8 mouse cellular contexts compared by ENCODE assay signal in the genomic region with DNA sequence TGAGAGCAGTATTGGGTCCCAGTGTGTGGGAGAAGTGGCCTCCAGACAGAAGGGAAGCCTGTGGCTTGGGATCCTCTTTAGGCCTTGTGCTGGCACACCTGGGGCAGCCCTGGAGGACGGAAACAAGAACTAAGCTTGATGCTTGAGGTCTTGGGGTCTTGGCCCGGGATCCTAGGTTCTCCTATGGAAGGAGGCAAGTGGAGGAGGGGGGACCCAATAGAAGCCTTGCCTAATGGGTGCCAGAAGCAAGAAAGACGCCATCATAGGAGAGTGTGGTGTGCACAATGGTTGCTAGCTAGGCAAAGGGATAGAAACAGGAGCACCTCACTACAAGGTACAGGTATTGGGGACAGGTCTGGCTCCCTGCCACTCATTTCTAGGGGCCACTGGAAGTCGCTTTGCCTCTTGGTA. TPM values are rescaled to one million over a fixed set of nuclear protein-coding genes. Genes with fewer than 3 reads are reported as not detected.
DNase-seq lines count a peak whose midpoint lies in the region; ATAC-seq and TF ChIP-seq lines count a peak whose summit lies in the region.

No protein-coding gene starts in this region.

- H3K4me3 ChIP-seq in liver, embryonic 12.5 days: no peak overlapping the region
- no peak overlapping the region for H3K4me3 ChIP-seq in liver, postnatal 0 days (ENCODE audit: low read depth, low read length)
- no peak overlapping the region for H3K4me3 ChIP-seq in heart, embryonic 15.5 days
- no peak overlapping the region for H3K4me3 ChIP-seq in midbrain, embryonic 16.5 days (ENCODE audit: low read depth, low read length)

- no peak for ATAC-seq in liver, embryonic 12.5 days
- ATAC-seq in liver, postnatal 0 days: no peak
- ATAC-seq in heart, embryonic 15.5 days (replicated peaks; ENCODE audit: insufficient number of reproducible peaks, insufficient read depth, low FRiP score, low read depth): no peak
- no peak for ATAC-seq in midbrain, embryonic 16.5 days

- 0 out of 2 replicates have a peak overlapping the region, but pooled peaks have one; percentile 6 for H3K4me2 ChIP-seq in liver, embryonic 12.5 days
- no peak overlapping the region for H3K4me2 ChIP-seq in liver, postnatal 0 days (ENCODE audit: low read depth, low read length)
- H3K4me2 ChIP-seq in heart, embryonic 15.5 days: peak overlapping the region; percentile 94
- H3K4me2 ChIP-seq in midbrain, embryonic 16.5 days (ENCODE audit: low read length): peak overlapping the region; percentile 64; the same call in 1 of the 2 replicates

- no peak overlapping the region for H3K27ac ChIP-seq in liver, embryonic 12.5 days
- H3K27ac ChIP-seq in liver, postnatal 0 days (ENCODE audit: low read depth): no peak overlapping the region
- peak overlapping the region; percentile 94 for H3K27ac ChIP-seq in heart, embryonic 15.5 days
- H3K27ac ChIP-seq in midbrain, embryonic 16.5 days (ENCODE audit: low read length): peak overlapping the region; percentile 93

- H3K9me3 ChIP-seq in liver, embryonic 12.5 days (replicated peaks): 0 out of 2 replicates have a peak, but pooled peaks cover 5% of the 10 kb centered on the region
- peaks cover 7% of the 10 kb centered on the region; the same call in 1 of the 2 replicates for H3K9me3 ChIP-seq in liver, postnatal 0 days (ENCODE audit: low read length)
- no peaks in the 10 kb centered on the region for H3K9me3 ChIP-seq in heart, embryonic 15.5 days (replicated peaks)
- H3K9me3 ChIP-seq in midbrain, embryonic 16.5 days (replicated peaks; ENCODE audit: control insufficient read depth, low read length, poor library complexity, severe bottlenecking): no peaks in the 10 kb centered on the region

- H3K27me3 ChIP-seq in liver, embryonic 12.5 days (replicated peaks): peaks cover 63% of the 10 kb centered on the region
- H3K27me3 ChIP-seq in liver, postnatal 0 days (ENCODE audit: insufficient read depth, low read length): peaks cover 25% of the 10 kb centered on the region
- no peaks in the 10 kb centered on the region for H3K27me3 ChIP-seq in heart, embryonic 15.5 days
- no peaks in the 10 kb centered on the region for H3K27me3 ChIP-seq in midbrain, embryonic 16.5 days (ENCODE audit: control insufficient read depth, insufficient read depth, low read depth, low read length)

- H3K36me3 ChIP-seq in liver, embryonic 12.5 days: peaks cover 11% of the 10 kb centered on the region
- H3K36me3 ChIP-seq in liver, postnatal 0 days (replicated peaks; ENCODE audit: insufficient read depth, low read length): no peaks in the 10 kb centered on the region
- peaks cover 6% of the 10 kb centered on the region for H3K36me3 ChIP-seq in heart, embryonic 15.5 days
- H3K36me3 ChIP-seq in midbrain, embryonic 16.5 days (ENCODE audit: control insufficient read depth, insufficient read depth, low read length): no peaks in the 10 kb centered on the region

- H3K4me1 ChIP-seq in liver, embryonic 12.5 days: peaks cover 58% of the 10 kb centered on the region
- H3K4me1 ChIP-seq in liver, postnatal 0 days (ENCODE audit: insufficient read depth): peaks cover 23% of the 10 kb centered on the region
- H3K4me1 ChIP-seq in heart, embryonic 15.5 days (replicated peaks): peaks cover 65% of the 10 kb centered on the region
- peaks cover 45% of the 10 kb centered on the region for H3K4me1 ChIP-seq in midbrain, embryonic 16.5 days (ENCODE audit: control insufficient read depth, insufficient read depth, low read length)

- DNase-seq in liver, postnatal 0 days: no peak
- peak; percentile 57 to 61 for DNase-seq in cerebellum, postnatal 14 days
- no peak for DNase-seq in ovary, adult 18-20 months (ENCODE audit: low spot score)
- DNase-seq in layer of hippocampus, adult 9-10 months (ENCODE audit: low spot score): no peak
- DNase-seq in layer of hippocampus, adult 9-11 months: no peak

- no peak for TF ChIP-seq CTCF in liver, postnatal 0 days (IDR thresholded peaks at IDR 0.05; ENCODE audit: low read depth)

- no peak for TF ChIP-seq EP300 in liver, postnatal 0 days (IDR thresholded peaks at IDR 0.05; ENCODE audit: low read depth)

- H3K9ac ChIP-seq in liver, embryonic 12.5 days: no peak overlapping the region
- H3K9ac ChIP-seq in liver, postnatal 0 days (replicated peaks): no peak overlapping the region
- peak overlapping the region; percentile 89; the same call in 1 of the 2 replicates for H3K9ac ChIP-seq in heart, embryonic 15.5 days
- H3K9ac ChIP-seq in midbrain, embryonic 16.5 days (ENCODE audit: low read depth, low read length): no peak overlapping the region; the same call in 1 of the 2 replicates

- 46% methylated on average over 4 of the region's 4 CpGs for WGBS in liver, embryonic 12.5 days (ENCODE audit: insufficient replicate concordance)
- 46% methylated on average over 4 of the region's 4 CpGs for WGBS in liver, postnatal 0 days (ENCODE audit: insufficient replicate concordance)
- 53% methylated on average over 4 of the region's 4 CpGs for WGBS in heart, embryonic 15.5 days
- 25% methylated on average over 4 of the region's 4 CpGs for WGBS in midbrain, embryonic 16.5 days

RNA-seq across cellular contexts. Expression of a gene that starts 0.7 kb away (rescaled TPM):
- 4.0 and 5.1 TPM in 2 replicates for polyA plus RNA-seq in liver, embryonic 12.5 days (2016; fragmentation: Nextera tagmentation; extraction: Ambion mirVana)
- polyA plus RNA-seq in liver, postnatal 0 days (2015; fragmentation: Nextera tagmentation; extraction: Ambion mirVana): 0.62 and 0.67 TPM in 2 replicates
- polyA plus RNA-seq in heart, embryonic 15.5 days (2015; fragmentation: Nextera tagmentation; extraction: Ambion mirVana): 13.1 and 16.9 TPM in 2 replicates
- polyA plus RNA-seq in midbrain, embryonic 16.5 days (2015; fragmentation: Nextera tagmentation; extraction: Ambion mirVana): 17.9 and 20.1 TPM in 2 replicates

RNA-seq across cellular contexts. Expression of a gene that starts 25.4 kb away (rescaled TPM):
- polyA plus RNA-seq in liver, embryonic 12.5 days (2016; fragmentation: Nextera tagmentation; extraction: Ambion mirVana): 42.0 and 44.8 TPM in 2 replicates
- polyA plus RNA-seq in liver, postnatal 0 days (2015; fragmentation: Nextera tagmentation; extraction: Ambion mirVana): 14.7 and 16.5 TPM in 2 replicates
- polyA plus RNA-seq in heart, embryonic 15.5 days (2015; fragmentation: Nextera tagmentation; extraction: Ambion mirVana): 48.2 and 56.2 TPM in 2 replicates
- polyA plus RNA-seq in midbrain, embryonic 16.5 days (2015; fragmentation: Nextera tagmentation; extraction: Ambion mirVana): 68.1 and 69.6 TPM in 2 replicates

RNA-seq across cellular contexts. Expression of a gene that starts 49.0 kb away (rescaled TPM):
- 915 and 936 TPM in 2 replicates for polyA plus RNA-seq in liver, embryonic 12.5 days (2016; fragmentation: Nextera tagmentation; extraction: Ambion mirVana)
- polyA plus RNA-seq in liver, postnatal 0 days (2015; fragmentation: Nextera tagmentation; extraction: Ambion mirVana): 1,162 and 1,195 TPM in 2 replicates
- polyA plus RNA-seq in heart, embryonic 15.5 days (2015; fragmentation: Nextera tagmentation; extraction: Ambion mirVana): 1,507 and 2,028 TPM in 2 replicates
- polyA plus RNA-seq in midbrain, embryonic 16.5 days (2015; fragmentation: Nextera tagmentation; extraction: Ambion mirVana): 837 and 884 TPM in 2 replicates

Comparison
In these comparisons a context has a peak if more than half of its experiments do, and no peak if none do; other contexts are left out.
1. H3K27ac ChIP-seq: peak in heart, embryonic 15.5 days (single experiment) and midbrain, embryonic 16.5 days (single experiment); none in liver, embryonic 12.5 days (single experiment) and liver, postnatal 0 days (single experiment).
2. DNase-seq: peak in cerebellum, postnatal 14 days (2 of 2); none in liver, postnatal 0 days (single experiment), ovary, adult 18-20 months (single experiment), layer of hippocampus, adult 9-10 months (single experiment) and layer of hippocampus, adult 9-11 months (single experiment).